Mouse (Mus musculus): Measurements from ENCODE around the gene Slfn4. TPM values are rescaled to one million over a fixed set of nuclear protein-coding genes. Genes with fewer than 3 reads are reported as not detected.
"Not testable (repeated sequence)": the region's sequence is repeated elsewhere in the genome, so short reads cannot be mapped to it uniquely, and the experiment has no call there.

Slfn4 gene
- not detected in 2 replicates for polyA plus RNA-seq (2016; fragmentation: Nextera tagmentation; extraction: Ambion mirVana)

DNA sequence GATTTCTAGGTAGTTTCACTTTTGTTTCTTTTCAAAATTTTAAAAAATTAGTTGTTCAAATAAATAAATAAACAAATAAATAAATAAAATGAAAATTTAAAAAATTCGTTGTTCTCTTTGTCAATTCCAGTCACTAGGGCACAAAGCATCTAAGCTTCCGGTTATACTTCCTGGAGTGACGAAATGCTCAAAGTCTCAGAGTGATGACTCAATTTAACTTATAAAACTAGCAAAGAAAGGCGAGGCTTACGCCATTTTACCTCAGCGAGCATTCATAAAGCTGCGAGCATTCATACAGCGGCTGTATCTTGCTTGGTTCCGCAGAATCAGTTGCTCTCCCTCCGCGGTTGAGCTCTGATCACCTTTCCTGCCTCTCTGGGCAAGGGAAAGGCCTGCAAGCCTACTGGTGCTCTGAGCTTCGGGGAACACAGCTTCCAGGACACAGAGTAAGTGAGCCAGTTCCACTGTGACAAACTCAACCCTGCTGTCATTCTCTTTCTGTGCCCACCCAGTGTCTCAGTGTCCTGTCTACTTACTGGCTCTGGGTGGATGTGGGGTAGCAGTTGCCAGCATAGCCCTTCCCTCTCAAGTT, at the start of gene Slfn4:
Gene Slfn4, plus strand, starts transcription at position 239 of the 592 bp plus-strand sequence.
- no peaks in the 10 kb centered on the region for H3K9me3 ChIP-seq
- no peaks in the 10 kb centered on the region for H3K27me3 ChIP-seq (replicated peaks)
- H3K4me1 ChIP-seq: no peaks in the 10 kb centered on the region
- H3K4me2 ChIP-seq (replicated peaks): no peak within 1 kb of the TSS
- ATAC-seq (ENCODE audit: low FRiP score, low read depth): no peak
- no peaks in the 10 kb centered on the region for H3K36me3 ChIP-seq
- no peak within 1 kb of the TSS for H3K4me3 ChIP-seq
- H3K9ac ChIP-seq: no peak within 1 kb of the TSS
- 90% methylated on average over 12 of the region's 12 CpGs for WGBS
- H3K27ac ChIP-seq: no peak within 1 kb of the TSS

DNA sequence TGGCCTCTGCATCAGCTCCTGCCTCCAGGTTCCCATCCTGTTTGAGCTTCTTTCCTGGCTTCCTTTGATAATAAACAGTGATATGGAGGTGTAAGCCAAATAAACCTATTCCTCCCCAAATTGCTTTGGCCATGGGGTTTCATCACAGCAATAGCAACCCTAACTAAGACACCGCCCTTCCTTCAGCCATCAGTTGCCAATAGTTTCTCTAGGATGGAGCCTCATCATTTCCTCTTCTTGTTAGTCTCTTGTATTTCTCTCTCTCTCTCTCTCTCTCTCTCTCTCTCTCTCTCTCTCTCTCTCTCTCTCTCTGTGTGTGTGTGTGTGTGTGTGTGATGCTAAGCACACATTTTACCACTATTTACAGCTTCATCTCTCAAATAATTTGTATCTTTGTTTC, 49.4 kb upstream of the Slfn4 start:
- not testable (repeated sequence) for H3K36me3 ChIP-seq; H3K4me1 ChIP-seq; H3K27me3 ChIP-seq (replicated peaks); H3K27ac ChIP-seq; H3K9me3 ChIP-seq; H3K9ac ChIP-seq; H3K4me3 ChIP-seq; H3K4me2 ChIP-seq (replicated peaks); ATAC-seq (ENCODE audit: low FRiP score, low read depth)
- WGBS: 92% methylated on average over 1 of the region's 1 CpGs

DNA sequence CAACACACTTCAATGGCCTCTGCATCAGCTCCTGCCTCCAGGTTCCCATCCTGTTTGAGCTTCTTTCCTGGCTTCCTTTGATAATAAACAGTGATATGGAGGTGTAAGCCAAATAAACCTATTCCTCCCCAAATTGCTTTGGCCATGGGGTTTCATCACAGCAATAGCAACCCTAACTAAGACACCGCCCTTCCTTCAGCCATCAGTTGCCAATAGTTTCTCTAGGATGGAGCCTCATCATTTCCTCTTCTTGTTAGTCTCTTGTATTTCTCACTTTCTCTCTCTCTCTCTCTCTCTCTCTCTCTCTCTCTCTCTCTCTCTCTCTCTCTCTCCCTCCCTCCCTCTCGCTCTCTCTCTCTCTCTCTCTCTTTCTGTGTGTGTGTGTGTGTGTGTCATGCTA, 37.7 kb upstream of the Slfn4 start:
- H3K27me3 ChIP-seq (replicated peaks); H3K9ac ChIP-seq; H3K36me3 ChIP-seq; H3K4me3 ChIP-seq; ATAC-seq (ENCODE audit: low FRiP score, low read depth); H3K4me2 ChIP-seq (replicated peaks); H3K9me3 ChIP-seq; H3K4me1 ChIP-seq; H3K27ac ChIP-seq: not testable (repeated sequence)
- WGBS: no CpG with 5 or more reads among the region's 2 CpGs

DNA sequence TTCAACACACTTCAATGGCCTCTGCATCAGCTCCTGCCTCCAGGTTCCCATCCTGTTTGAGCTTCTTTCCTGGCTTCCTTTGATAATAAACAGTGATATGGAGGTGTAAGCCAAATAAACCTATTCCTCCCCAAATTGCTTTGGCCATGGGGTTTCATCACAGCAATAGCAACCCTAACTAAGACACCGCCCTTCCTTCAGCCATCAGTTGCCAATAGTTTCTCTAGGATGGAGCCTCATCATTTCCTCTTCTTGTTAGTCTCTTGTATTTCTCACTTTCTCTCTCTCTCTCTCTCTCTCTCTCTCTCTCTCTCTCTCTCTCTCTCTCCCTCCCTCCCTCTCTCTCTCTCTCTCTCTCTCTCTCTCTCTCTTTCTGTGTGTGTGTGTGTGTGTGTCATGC, 26.0 kb upstream of the Slfn4 start:
- H3K4me1 ChIP-seq; H3K4me3 ChIP-seq; H3K36me3 ChIP-seq; H3K9ac ChIP-seq; ATAC-seq (ENCODE audit: low FRiP score, low read depth); H3K27me3 ChIP-seq (replicated peaks); H3K9me3 ChIP-seq; H3K4me2 ChIP-seq (replicated peaks); H3K27ac ChIP-seq: not testable (repeated sequence)
- no CpG with 5 or more reads among the region's 1 CpGs for WGBS

DNA sequence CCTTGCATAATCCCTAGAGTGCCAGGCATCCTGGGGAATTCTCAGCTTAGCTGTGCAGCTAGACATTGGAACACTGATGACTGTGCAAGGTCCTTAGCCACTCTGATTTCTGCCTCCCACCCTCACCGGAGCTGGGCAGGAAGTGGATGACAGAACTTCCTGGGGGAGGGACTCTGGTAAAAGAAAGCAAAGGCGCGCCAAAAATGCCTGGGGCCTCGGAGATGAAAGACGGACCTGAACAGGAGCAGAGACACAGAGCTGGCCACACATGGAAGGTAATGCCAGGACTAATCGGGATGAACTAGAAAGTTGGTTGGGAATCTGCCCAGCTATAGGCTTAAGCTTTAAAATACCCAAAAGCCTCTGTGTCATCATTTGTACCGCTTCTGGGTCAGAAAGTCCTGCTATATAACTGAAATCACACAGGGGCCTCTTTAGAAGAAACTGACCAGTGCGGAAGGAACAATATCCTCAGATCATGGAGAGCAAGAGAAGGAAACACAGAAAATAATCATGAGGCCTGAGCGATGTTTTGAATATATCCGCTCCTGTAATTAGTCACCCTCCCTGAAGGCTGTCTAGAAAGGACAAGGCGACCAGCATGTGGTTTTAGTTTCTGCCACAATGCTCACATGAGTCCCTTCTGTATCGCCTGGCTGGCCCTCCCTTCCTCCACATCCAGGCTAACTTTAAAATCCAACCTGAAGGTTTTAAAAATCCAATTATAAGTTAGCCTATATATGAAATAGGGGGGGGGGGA, 16.3 kb downstream of the Slfn4 start, which contains the start of gene Slfn3:
Gene Slfn3, plus strand, starts transcription at position 197 of the 760 bp plus-strand sequence.
- Histone ChIP-seq H3K4me1 (no peaks in the 10 kb centered on the region), H3K4me3 (no peak within 1 kb of the TSS), H3K27ac (no peak within 1 kb of the TSS), H3K9ac (no peak within 1 kb of the TSS), H3K4me2 (replicated peaks) (no peak within 1 kb of the TSS), H3K36me3 (no peaks in the 10 kb centered on the region), H3K27me3 (replicated peaks) (no peaks in the 10 kb centered on the region), H3K9me3 (no peaks in the 10 kb centered on the region)
- no peak for ATAC-seq (ENCODE audit: low FRiP score, low read depth)
- 86% methylated on average over 12 of the region's 12 CpGs for WGBS

DNA sequence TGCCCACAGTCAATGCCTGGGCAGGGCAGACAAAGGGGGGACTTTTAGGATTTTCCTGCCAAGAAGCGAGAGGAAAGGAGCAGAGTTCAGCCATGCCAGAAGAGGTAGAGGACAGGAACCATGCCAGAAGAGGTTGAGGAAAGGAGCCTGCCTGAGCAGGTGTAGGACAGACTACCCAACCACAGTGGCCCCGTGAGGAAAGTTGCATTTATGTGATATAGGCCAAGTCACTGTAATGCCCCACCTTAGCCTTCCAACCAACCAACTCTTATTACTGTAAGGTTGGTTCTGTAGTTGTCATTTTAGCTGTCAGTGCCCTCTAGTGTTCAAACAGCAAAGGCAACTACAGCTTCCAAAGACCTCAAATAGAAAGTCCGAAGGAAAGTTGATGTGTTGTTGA, 17.0 kb downstream of the Slfn4 start:
- Histone ChIP-seq H3K9me3 (no peaks in the 10 kb centered on the region), H3K27ac (no peak overlapping the region), H3K4me1 (no peaks in the 10 kb centered on the region), H3K4me2 (replicated peaks) (no peak overlapping the region), H3K9ac (no peak overlapping the region), H3K27me3 (replicated peaks) (no peaks in the 10 kb centered on the region), H3K36me3 (no peaks in the 10 kb centered on the region), H3K4me3 (no peak overlapping the region)
- 71% methylated on average over 3 of the region's 3 CpGs for WGBS
- no peak for ATAC-seq (ENCODE audit: low FRiP score, low read depth)

DNA sequence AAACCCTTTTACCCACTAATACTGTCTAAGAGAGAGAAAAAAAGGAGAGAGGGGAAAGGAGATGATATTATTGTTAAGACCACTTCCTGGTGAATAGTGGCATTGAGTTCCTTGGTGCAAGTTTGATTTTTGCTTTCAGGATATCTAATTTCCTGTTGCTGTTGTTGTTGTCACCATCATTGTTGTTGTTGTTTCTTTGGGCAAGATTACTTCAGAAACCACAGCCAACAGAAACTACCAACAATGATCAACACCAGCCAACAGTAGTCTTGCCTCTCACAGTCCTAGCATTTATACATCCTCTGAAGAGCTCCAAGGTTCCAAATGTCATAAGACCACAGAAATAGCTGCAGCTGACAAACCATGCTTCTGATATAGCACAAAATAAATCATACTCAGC, 30.0 kb downstream of the Slfn4 start:
- H3K36me3 ChIP-seq: no peaks in the 10 kb centered on the region
- H3K27me3 ChIP-seq (replicated peaks): no peaks in the 10 kb centered on the region
- no peak overlapping the region for H3K9ac ChIP-seq
- H3K4me1 ChIP-seq: no peaks in the 10 kb centered on the region
- no peaks in the 10 kb centered on the region for H3K9me3 ChIP-seq
- no peak overlapping the region for H3K4me2 ChIP-seq (replicated peaks)
- H3K4me3 ChIP-seq: no peak overlapping the region
- H3K27ac ChIP-seq: no peak overlapping the region
- ATAC-seq (ENCODE audit: low FRiP score, low read depth): no peak

DNA sequence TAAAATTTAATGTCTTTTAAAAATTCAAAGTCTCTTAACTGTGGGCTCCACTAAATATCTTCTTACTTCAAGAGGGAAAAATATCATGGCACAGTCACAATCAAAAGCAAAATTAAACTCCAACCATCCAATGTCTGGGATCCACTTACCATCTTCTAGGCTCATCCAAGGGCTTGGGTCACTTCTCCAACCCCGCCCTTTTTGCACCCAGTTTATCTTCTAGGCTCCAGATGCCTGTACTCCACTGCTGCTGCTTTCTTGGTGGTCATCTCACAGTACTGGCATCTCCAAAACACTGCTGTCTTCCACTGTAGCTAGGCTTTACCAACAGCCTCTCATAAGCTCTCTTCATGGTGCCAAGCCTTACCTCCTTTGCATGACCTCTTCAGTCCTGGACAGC, 41.1 kb downstream of the Slfn4 start:
- Histone ChIP-seq H3K27me3 (replicated peaks) (no peaks in the 10 kb centered on the region), H3K36me3 (no peaks in the 10 kb centered on the region), H3K4me1 (no peaks in the 10 kb centered on the region), H3K4me2 (replicated peaks) (no peak overlapping the region), H3K9me3 (no peaks in the 10 kb centered on the region), H3K4me3 (no peak overlapping the region), H3K9ac (no peak overlapping the region), H3K27ac (no peak overlapping the region)
- 81% methylated on average over 1 of the region's 1 CpGs for WGBS
- no peak for ATAC-seq (ENCODE audit: low FRiP score, low read depth)

DNA sequence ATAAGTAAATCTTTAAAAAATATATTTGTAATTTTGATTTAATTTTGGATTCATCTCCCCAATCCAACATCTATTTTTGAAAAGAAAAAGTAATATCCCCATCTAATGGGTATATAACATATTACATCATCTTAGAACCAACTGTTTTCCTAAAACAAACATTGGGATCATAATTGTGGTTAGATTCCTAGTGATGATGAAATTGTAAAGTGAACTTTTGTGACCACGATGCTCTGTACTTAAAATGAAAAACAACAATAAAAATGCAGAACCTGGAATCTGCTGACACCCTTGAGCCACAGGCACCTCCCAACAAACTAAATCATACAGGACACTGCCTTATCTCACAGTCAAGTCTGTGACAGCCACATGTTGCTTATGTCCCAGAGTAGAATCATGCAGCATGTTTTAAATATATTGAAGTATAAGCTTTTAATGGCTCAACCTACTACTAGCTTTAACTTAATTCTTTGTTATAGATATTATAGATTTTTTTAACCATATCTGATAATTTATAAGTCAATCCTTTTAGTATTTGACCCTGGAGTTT, 46.4 kb downstream of the Slfn4 start:
- H3K9me3 ChIP-seq: no peaks in the 10 kb centered on the region
- H3K36me3 ChIP-seq: no peaks in the 10 kb centered on the region
- H3K27ac ChIP-seq: no peak overlapping the region
- H3K27me3 ChIP-seq (replicated peaks): no peaks in the 10 kb centered on the region
- H3K9ac ChIP-seq: no peak overlapping the region
- no peak for ATAC-seq (ENCODE audit: low FRiP score, low read depth)
- no peaks in the 10 kb centered on the region for H3K4me1 ChIP-seq
- H3K4me2 ChIP-seq (replicated peaks): no peak overlapping the region
- H3K4me3 ChIP-seq: no peak overlapping the region
- 85% methylated on average over 1 of the region's 1 CpGs for WGBS

DNA sequence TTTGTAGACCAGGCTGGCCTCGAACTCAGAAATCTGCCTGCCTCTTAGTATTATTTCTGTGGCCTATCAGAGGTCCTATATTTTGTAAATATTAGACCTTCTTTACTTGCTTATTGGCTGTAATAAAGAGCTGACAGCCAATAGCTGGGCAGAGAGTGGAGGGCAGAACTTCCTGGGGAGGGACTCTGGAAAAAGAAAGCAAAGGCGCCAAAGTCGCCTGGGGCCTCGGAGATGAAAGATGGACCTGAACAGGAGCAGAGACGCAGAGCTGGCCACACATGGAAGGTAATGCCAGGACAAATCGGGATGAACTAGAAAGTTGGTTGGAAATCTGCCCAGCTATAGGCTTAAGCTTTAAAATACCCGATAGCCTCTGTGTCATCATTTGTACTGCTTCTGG, 48.4 kb downstream of the Slfn4 start:
- no peaks in the 10 kb centered on the region for H3K4me1 ChIP-seq
- H3K36me3 ChIP-seq: no peaks in the 10 kb centered on the region
- no peak overlapping the region for H3K4me2 ChIP-seq (replicated peaks)
- no peak overlapping the region for H3K4me3 ChIP-seq
- no peaks in the 10 kb centered on the region for H3K27me3 ChIP-seq (replicated peaks)
- 88% methylated on average over 7 of the region's 7 CpGs for WGBS
- no peak overlapping the region for H3K27ac ChIP-seq
- no peak for ATAC-seq (ENCODE audit: low FRiP score, low read depth)
- H3K9ac ChIP-seq: no peak overlapping the region
- H3K9me3 ChIP-seq: no peaks in the 10 kb centered on the region

DNA sequence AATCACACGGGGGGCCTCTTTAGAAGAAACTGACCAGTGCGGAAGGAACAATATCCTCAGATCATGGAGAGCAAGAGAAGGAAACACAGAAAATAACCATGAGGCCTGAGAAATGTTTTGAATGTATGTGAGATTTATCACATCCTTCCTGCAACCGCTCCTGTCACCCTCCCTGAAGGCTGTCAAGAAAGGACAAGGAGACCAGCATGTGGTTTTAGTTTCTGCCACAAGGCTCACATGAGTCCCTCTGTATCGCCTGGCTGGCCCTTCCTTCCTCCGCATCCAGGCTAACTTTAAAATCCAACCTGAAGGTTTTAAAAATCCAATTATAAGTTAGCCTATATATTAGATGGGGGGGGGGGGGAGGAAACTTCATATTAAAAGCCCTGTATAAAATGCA, 48.8 kb downstream of the Slfn4 start:
- not testable (repeated sequence) for H3K27ac ChIP-seq

DNA sequence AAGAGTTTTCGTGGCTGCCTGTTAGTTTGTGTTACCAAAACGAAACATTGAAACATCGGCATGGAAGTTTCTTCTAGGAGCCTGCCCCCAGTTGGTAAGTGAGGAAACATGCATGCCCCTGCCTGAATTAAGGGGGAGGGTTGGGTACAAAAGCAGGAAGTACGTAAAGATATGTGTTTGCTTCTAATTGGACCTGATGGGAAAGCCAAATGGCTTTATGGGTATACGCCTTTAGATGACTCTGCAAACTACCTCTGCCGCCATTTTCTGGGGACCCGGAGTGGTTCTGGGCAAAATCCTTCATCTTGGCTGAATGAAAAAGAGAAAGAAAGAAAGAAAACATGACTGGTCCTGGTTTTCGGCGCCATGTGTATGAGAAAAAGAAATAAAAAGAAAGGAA, 49.2 kb downstream of the Slfn4 start:
- ATAC-seq (ENCODE audit: low FRiP score, low read depth): no peak
- H3K4me2 ChIP-seq (replicated peaks): no peak overlapping the region
- H3K4me1 ChIP-seq: no peaks in the 10 kb centered on the region
- H3K27ac ChIP-seq: no peak overlapping the region
- no peak overlapping the region for H3K4me3 ChIP-seq
- no peaks in the 10 kb centered on the region for H3K9me3 ChIP-seq
- no peaks in the 10 kb centered on the region for H3K27me3 ChIP-seq (replicated peaks)
- no peaks in the 10 kb centered on the region for H3K36me3 ChIP-seq
- WGBS: 90% methylated on average over 9 of the region's 9 CpGs
- no peak overlapping the region for H3K9ac ChIP-seq

More for the DNA sequence above, 48.8 kb downstream of the Slfn4 start:
- not testable (repeated sequence) for H3K4me1 ChIP-seq; H3K27me3 ChIP-seq (replicated peaks); H3K4me3 ChIP-seq; H3K9ac ChIP-seq; ATAC-seq (ENCODE audit: low FRiP score, low read depth); H3K4me2 ChIP-seq (replicated peaks); H3K36me3 ChIP-seq; H3K9me3 ChIP-seq
- WGBS: 89% methylated on average over 5 of the region's 5 CpGs

DNA sequence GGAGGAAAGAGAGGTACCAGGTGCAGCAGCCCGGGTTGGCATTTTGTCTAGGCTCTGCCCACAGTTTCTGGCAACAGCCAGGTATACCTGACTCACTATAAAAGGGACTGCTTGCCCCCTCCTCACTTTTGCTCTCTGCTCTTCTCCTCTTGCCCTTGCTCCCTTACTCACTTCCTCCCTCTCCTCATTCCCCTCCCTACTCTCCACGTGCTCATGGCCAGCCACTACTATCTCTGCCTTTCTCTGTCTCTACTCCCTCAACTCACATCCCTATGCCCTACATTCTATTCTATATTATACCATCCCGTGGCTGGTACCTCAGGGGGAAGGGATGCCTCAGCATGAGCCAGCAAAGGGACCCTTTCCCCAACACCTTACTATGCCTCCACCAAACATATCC, 49.8 kb downstream of the Slfn4 start:
- WGBS: 75% methylated on average over 3 of the region's 3 CpGs
- H3K27me3 ChIP-seq (replicated peaks): no peaks in the 10 kb centered on the region
- H3K4me3 ChIP-seq: no peak overlapping the region
- no peak overlapping the region for H3K4me2 ChIP-seq (replicated peaks)
- H3K9me3 ChIP-seq: no peaks in the 10 kb centered on the region
- H3K9ac ChIP-seq: no peak overlapping the region
- no peak for ATAC-seq (ENCODE audit: low FRiP score, low read depth)
- no peak overlapping the region for H3K27ac ChIP-seq
- H3K36me3 ChIP-seq: no peaks in the 10 kb centered on the region
- no peaks in the 10 kb centered on the region for H3K4me1 ChIP-seq
